8 mouse cellular contexts compared by ENCODE assay signal in the genomic region with DNA sequence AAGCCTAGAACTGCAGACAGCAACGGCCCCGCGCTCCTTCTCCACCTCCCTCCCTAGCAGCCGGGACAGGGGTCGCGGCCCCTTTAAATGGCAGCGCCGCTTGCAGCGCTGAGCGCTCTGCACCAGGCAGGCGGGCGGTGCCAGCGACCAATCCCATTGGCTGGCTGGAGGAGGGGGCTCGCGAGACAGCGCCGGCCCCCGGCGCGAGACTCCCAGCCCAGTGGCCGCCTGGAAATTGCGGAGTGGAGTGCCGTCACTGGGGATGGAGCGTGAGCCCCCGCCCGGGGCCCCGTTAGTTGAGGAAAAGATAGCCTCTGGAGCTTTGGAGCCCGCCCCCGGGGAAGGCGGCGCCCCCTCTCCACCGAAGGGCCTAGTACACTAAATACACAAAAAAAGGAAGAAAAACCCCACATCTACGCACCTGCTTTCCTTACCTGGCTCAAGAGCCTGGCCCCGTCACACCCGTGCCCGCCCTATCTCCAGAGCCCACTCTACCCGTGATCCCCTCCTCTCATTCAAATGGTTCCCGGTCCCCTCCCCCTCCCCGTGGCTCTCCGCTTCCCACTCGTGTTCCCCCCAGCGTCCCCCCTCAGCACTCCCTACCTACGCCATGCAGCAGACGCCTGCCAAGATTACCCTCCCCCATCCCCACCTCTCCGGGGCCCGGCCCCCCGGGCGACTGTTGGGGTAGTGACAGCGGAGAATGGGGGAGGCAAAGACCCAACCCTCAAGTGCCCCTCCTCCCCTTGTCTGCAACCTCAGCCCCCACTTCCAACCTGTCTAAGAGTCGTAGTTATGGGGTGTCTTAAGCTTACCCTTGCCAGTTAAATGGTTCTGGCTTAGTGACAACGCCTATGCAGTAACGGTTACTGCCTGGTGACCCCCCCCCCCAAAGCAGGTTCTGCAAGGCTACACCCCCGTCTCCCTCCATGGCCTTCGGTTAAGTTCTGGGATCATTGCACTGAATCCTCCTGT. TPM values are rescaled to one million over a fixed set of nuclear protein-coding genes. Genes with fewer than 3 reads are reported as not detected.
DNase-seq lines count a peak whose midpoint lies in the region; ATAC-seq lines count a peak whose summit lies in the region.

No protein-coding gene starts in this region.

- peak overlapping the region; percentile 54 for H3K4me3 ChIP-seq in hindbrain, embryonic 12.5 days

- 22% methylated on average over 49 of the region's 54 CpGs for WGBS in hindbrain, embryonic 12.5 days

- H3K4me1 ChIP-seq in hindbrain, embryonic 12.5 days = peaks cover 9% of the 10 kb centered on the region

- peak overlapping the region; percentile 72 for H3K27ac ChIP-seq in hindbrain, embryonic 12.5 days

- H3K9me3 ChIP-seq in hindbrain, embryonic 12.5 days (replicated peaks) = no peaks in the 10 kb centered on the region

- DNase-seq in Muller cell, postnatal 12 days (ENCODE audit: inconsistent ontology term) = peak; percentile 90
- peak; percentile 91 to 95 for DNase-seq in cerebellum, postnatal 10 days
- peak; percentile 83 to 84 for DNase-seq in frontal cortex, postnatal 10 days (ENCODE audit: low spot score in 2 of 2)
- DNase-seq in layer of hippocampus, postnatal 14 days (ENCODE audit: low spot score in 2 of 2) = peak; percentile 80 to 85
- DNase-seq in lung, postnatal 10 days = peak; percentile 92
- peak; percentile 75 for DNase-seq in ovary, postnatal 14 days (ENCODE audit: low spot score)
- peak; percentile 81 to 86 for DNase-seq in thymus, postnatal 10 days (ENCODE audit: low spot score in 2 of 2)

- H3K36me3 ChIP-seq in hindbrain, embryonic 12.5 days = peaks cover 7% of the 10 kb centered on the region; the same call in 1 of the 2 replicates

- peak overlapping the region; percentile 57 for H3K4me2 ChIP-seq in hindbrain, embryonic 12.5 days (replicated peaks)

- H3K9ac ChIP-seq in hindbrain, embryonic 12.5 days = peak overlapping the region; percentile 67

- ATAC-seq in hindbrain, embryonic 12.5 days (ENCODE audit: low FRiP score) = peak; percentile 96

- peaks cover 7% of the 10 kb centered on the region; the same call in 1 of the 2 replicates for H3K27me3 ChIP-seq in hindbrain, embryonic 12.5 days

RNA-seq across cellular contexts. Expression of gene Zmym3, which starts 0.6 kb away (rescaled TPM):
- 43.5 and 52.6 TPM in 2 replicates for polyA plus RNA-seq in hindbrain, embryonic 12.5 days (2016; fragmentation: Nextera tagmentation; extraction: Ambion mirVana)
- total RNA-seq in layer of hippocampus, postnatal 14 days (2021) = 100 to 1,000 TPM; 131 to 135 TPM

RNA-seq across cellular contexts. Expression of gene Nono, which starts 9.1 kb away (rescaled TPM):
- 502 and 525 TPM in 2 replicates for polyA plus RNA-seq in hindbrain, embryonic 12.5 days (2016; fragmentation: Nextera tagmentation; extraction: Ambion mirVana)
- total RNA-seq in layer of hippocampus, postnatal 14 days (2021) = 100 to 1,000 TPM; 142 to 155 TPM

RNA-seq across cellular contexts. Expression of gene Itgb1bp2, which starts 28.9 kb away (rescaled TPM):
- polyA plus RNA-seq in hindbrain, embryonic 12.5 days (2016; fragmentation: Nextera tagmentation; extraction: Ambion mirVana) = 3.7 and 7.5 TPM in 2 replicates
- 1 to 10 TPM in 1 of 2 experiments, under 1 TPM in 1; 0.74 to 1.5 TPM for total RNA-seq in layer of hippocampus, postnatal 14 days (2021)

RNA-seq across cellular contexts. Expression of gene Gjb1, which starts 43.8 kb away (rescaled TPM):
- 0.22 and 0.60 TPM in 2 replicates for polyA plus RNA-seq in hindbrain, embryonic 12.5 days (2016; fragmentation: Nextera tagmentation; extraction: Ambion mirVana)
- total RNA-seq in layer of hippocampus, postnatal 14 days (2021) = 1 to 10 TPM; 4.6 to 5.5 TPM

Comparison
In these comparisons a context has a peak if more than half of its experiments do, and no peak if none do; other contexts are left out.
1. Peak in every context shown above with its lines: DNase-seq, ATAC-seq, H3K4me3 ChIP-seq and H3K27ac ChIP-seq.